Mouse (Mus musculus) spleen, adult 2 months (tissue): ENCODE data around the gene Smagp. TPM values are rescaled to one million over a fixed set of nuclear protein-coding genes. Genes with fewer than 3 reads are reported as not detected.

Experiments
- DNase-seq, 2 experiments: peaks; one replicate each; pipeline versions ENCODE4 v3.0.0 to v3.0.0-alpha.2; 2012 to 2021; ENCODE audit warnings: low spot score in 2 of 2, low read depth in 1 of 2
- H3K27ac ChIP-seq: fragments of 200-500 bp; 2 replicates; pipeline ENCODE4 v1.5.1; 2012; ENCODE audit warnings: low read length, inconsistent platforms; ENCODE audit not compliant: insufficient read depth
- H3K27me3 ChIP-seq: fragments of 200-500 bp; 2 replicates; pipeline ENCODE4 v1.6.1; 2012; ENCODE audit warnings: mild to moderate bottlenecking, moderate library complexity, low read length, inconsistent platforms; ENCODE audit not compliant: control insufficient read depth, insufficient read depth
- H3K36me3 ChIP-seq: fragments of 200-500 bp; 2 replicates; pipeline ENCODE4 v1.6.1; 2012; ENCODE audit warnings: mild to moderate bottlenecking, low read length, inconsistent platforms; ENCODE audit not compliant: control insufficient read depth, insufficient read depth
- H3K4me1 ChIP-seq: fragments of 200-500 bp; 2 replicates; pipeline ENCODE4 v1.6.1; 2011; ENCODE audit warnings: inconsistent platforms; ENCODE audit not compliant: control insufficient read depth, insufficient read depth, insufficient read length
- H3K4me3 ChIP-seq: fragments of 200-500 bp; 2 replicates; pipeline ENCODE4 v1.5.1; 2011; ENCODE audit warnings: mild to moderate bottlenecking, inconsistent platforms; ENCODE audit not compliant: insufficient read depth, insufficient read length; ENCODE audit errors: extremely low read depth
- CTCF ChIP-seq: fragments of 200-500 bp; IDR thresholded peaks from 2 replicates; pipeline ENCODE4 v1.5.1; 2011; ENCODE audit warnings: mild to moderate bottlenecking, inconsistent platforms; ENCODE audit not compliant: insufficient read depth, insufficient read length, insufficient replicate concordance; ENCODE audit errors: extremely low read depth
- POLR2A ChIP-seq: fragments of 200-500 bp; IDR thresholded peaks from 2 replicates; pipeline ENCODE4 v1.6.1; 2011; ENCODE audit warnings: low read depth, low read length, inconsistent platforms
- WGBS: fragments of 180-500 bp; shearing (Covaris S2); methylation state at CpG from one replicate; pipeline ENCODE4 v1.1.7; 2018; 5-methylcytosine and 5-hydroxymethylcytosine counted together
- polyA plus RNA-seq: library from polyadenylated mRNA; depleted of rRNA; stranded (reverse); fragments of >200 nt; gene quantifications from 2 replicates; pipeline ENCODE4 v1.2.3, GENCODE M21; 2012

The Smagp gene
- polyA plus RNA-seq, 1 experiment, result 29.2 TPM

DNA sequence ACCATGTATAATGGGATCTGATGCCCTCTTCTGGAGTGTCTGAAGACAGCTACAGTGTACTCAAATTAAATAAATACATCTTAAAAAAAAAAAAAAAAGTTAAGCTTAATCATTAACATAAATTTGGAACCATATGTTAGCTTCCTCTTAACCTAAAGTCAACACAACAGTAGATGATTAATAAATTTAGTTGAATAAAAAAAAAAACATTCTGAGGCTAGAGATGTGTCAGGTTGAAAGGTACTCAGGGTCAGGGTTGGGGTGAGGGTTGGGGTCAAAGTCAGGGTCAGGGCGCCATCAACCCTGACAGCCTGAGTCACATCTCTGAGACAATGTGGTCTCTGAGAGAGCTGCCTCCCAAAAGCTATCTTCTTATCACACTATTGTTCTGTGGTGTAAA lies 17.5 kb upstream of the Smagp start:
- Histone ChIP-seq H3K27me3 (no peaks in the 10 kb centered on the region), H3K4me3 (no peak overlapping the region), H3K36me3 (peaks cover 46% of the 10 kb centered on the region), H3K4me1 (no peaks in the 10 kb centered on the region), H3K27ac (no peak overlapping the region)
- WGBS, result 91% methylated on average over 1 of the region's 1 CpGs
- TF ChIP-seq POLR2A (no peak), CTCF (no peak)
- no peak for DNase-seq

DNA sequence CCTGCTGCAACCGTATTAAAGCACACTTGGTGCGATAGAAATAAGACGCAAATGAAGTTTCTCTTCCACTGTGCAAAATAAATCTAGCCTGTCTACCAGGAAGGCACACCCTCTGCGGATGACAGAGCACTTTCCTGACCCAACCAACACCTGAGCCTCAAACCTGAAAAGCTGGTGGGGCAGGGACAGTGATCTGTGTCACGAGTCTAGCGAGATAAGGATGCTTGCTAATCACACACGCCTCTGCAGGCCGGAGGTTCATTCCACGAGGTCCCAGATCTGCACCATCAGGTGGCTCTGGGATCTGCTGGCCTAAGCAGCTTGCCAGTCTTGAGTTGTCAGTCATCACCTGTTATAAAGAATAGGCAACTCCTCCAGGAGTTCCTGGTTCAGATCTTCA lies 14.9 kb upstream of the Smagp start:
- peaks cover 43% of the 10 kb centered on the region for H3K36me3 ChIP-seq
- 80% methylated on average over 9 of the region's 9 CpGs for WGBS
- no peaks in the 10 kb centered on the region for H3K4me1 ChIP-seq
- no peak overlapping the region for H3K4me3 ChIP-seq
- no peak for TF ChIP-seq CTCF
- no peak for TF ChIP-seq POLR2A
- no peak for DNase-seq
- no peak overlapping the region for H3K27ac ChIP-seq
- no peaks in the 10 kb centered on the region for H3K27me3 ChIP-seq

DNA sequence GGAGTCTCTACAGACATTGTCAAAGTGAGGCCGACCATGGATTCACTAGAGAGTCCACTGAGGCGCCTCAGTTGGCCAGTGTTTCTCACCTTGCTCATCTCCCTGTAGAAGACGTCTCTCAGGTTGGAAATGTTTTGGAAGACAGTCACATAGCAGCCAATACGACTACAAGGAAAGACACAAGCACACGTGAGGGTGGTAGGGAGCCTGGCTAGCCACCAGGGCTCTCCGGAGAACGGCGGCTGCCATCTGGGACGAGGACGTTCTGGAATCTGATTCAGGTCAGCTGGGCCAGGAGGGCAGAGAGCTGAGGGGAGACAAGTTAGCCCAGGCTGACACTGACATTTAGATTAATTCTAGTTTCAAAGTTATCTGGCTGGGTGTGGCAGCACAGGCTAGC lies 13.4 kb upstream of the Smagp start:
- no peak overlapping the region for H3K4me3 ChIP-seq
- DNase-seq, result no peak
- WGBS, result 96% methylated on average over 10 of the region's 10 CpGs
- TF ChIP-seq POLR2A (no peak), CTCF (no peak)
- no peak overlapping the region for H3K27ac ChIP-seq
- no peaks in the 10 kb centered on the region for H3K4me1 ChIP-seq
- peaks cover 48% of the 10 kb centered on the region for H3K36me3 ChIP-seq
- H3K27me3 ChIP-seq, result no peaks in the 10 kb centered on the region

DNA sequence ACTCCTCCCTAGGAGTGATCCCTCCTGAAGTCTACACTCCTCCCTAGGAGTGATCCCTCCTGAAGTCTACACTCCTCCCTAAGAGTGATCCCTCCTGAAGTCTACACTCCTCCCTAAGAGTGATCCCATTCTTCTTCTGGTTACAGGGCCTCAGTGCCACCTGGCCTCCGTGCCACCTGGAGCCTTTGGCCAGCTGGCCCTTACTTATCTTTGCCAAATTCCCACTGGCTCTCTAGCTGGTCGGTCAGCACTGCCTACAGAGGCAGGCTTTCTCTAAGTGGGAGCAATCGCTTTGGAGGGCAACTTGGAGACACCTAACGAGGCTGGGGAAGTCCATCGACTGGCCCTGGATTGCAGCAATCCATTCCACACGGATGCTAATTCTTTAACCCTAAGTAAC lies 9.4 kb upstream of the Smagp start:
- H3K4me3 ChIP-seq, result no peak overlapping the region
- no peaks in the 10 kb centered on the region for H3K4me1 ChIP-seq
- H3K36me3 ChIP-seq, result peaks cover 62% of the 10 kb centered on the region
- no peak overlapping the region for H3K27ac ChIP-seq
- WGBS, result 92% methylated on average over 6 of the region's 6 CpGs
- no peaks in the 10 kb centered on the region for H3K27me3 ChIP-seq
- DNase-seq, result no peak
- TF ChIP-seq CTCF (no peak), POLR2A (no peak)

DNA sequence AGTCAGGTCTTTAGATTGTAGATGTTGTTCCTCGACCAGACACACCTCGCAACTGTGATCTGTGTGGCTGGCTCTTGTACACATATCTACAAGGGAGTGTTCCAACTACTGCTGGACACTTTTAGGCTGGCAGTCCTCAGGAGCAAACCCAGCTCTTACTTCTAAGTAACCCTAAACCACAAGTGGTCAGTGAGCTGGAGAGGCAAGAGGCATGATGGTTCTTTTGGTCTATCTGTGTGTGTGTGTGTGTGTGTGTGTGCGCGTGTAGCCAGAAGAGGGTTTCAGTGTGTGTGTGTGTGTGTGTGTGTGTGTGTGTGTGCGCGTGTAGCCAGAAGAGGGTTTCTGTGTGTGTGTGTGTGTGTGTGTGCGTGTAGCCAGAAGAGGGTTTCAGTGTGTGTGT lies 5.7 kb upstream of the Smagp start:
- DNase-seq, result no peak
- Histone ChIP-seq H3K27ac (no peak overlapping the region), H3K4me1 (no peaks in the 10 kb centered on the region; the same call in 1 of the 2 replicates), H3K36me3 (peaks cover 46% of the 10 kb centered on the region), H3K27me3 (no peaks in the 10 kb centered on the region), H3K4me3 (no peak overlapping the region)
- TF ChIP-seq CTCF, result no peak
- TF ChIP-seq POLR2A, result no peak
- WGBS, result 92% methylated on average over 7 of the region's 7 CpGs

DNA sequence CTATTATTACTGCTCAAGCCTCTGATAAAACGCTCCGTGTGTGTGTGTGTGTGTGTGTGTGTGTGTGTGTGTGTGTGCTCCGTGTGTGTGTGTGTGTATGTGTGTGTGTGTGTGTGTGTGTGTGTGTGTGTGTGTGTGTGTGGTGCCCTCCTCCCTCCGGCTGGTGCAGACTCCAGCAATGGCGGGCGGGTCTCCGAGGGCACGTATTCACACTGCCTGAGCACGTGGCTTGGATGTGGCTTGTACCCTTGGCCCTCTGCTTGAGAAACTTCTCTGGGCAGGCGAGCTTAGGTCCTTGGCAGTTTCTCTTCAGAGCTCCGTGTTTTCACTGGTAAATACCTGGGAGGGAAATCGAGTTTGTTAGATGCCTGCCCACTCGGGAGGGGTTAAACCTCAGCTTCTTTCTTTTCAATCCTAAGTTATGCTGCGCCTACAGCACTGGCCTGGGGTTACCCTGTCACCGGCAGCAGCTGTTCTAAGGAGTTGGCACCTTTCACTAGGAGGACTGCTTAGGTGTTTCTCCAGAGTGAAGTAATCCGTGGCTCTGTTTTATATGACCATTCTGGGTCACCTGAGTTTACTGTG lies 4.6 kb upstream of the Smagp start:
- 82% methylated on average over 12 of the region's 16 CpGs for WGBS
- no peaks in the 10 kb centered on the region; the same call in none of the 2 replicates for H3K4me1 ChIP-seq

DNA sequence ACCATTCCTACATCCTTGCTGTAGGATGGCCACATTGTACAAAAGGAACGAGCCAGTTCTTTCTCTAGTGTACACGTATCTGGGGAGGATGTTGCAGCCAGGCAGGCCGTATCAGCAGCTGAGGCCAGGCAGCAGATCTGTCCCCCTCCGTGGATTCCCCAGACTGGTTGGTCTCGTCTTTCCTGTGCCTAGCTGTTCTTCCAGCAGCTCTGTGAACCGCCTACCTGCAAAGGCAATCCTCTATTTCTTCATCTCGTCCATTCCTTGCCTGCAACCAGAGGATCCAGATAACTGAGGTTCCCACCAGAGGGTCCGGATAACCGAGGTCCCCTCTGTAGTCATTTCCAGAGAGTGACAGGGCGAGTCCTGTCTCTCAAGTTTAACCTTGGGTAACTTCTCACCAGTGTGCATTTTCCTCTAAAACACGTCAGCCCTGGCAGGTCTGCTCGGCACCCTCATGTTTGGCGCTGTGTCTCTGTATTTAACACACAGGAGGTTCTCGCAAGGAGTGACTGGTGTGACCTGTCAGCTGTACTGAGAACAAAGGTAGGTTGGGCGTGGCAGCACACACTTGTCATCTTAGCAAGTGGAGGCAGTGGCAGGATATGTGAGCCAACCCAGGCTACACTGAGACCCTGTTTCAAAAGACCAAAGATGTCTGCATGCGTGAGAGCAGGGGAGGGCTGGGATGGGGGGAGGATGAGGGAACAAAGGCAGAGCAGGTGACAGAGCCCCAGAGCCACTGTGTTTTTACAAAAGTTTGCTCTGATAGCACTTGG lies 3.4 kb upstream of the Smagp start:
- peaks cover 2% of the 10 kb centered on the region for H3K4me1 ChIP-seq
- peaks cover 32% of the 10 kb centered on the region for H3K36me3 ChIP-seq
- H3K27ac ChIP-seq, result no peak overlapping the region
- H3K27me3 ChIP-seq, result 0 out of 2 replicates have a peak, but pooled peaks cover 5% of the 10 kb centered on the region
- H3K4me3 ChIP-seq, result no peak overlapping the region
- 83% methylated on average over 16 of the region's 16 CpGs for WGBS
- TF ChIP-seq CTCF (no peak), POLR2A (no peak)
- no peak for DNase-seq

More for the DNA sequence above, 4.6 kb upstream of the Smagp start:
- TF ChIP-seq CTCF, result no peak
- no peak for TF ChIP-seq POLR2A
- no peak overlapping the region for H3K27ac ChIP-seq
- no peak for DNase-seq
- 0 out of 2 replicates have a peak, but pooled peaks cover 4% of the 10 kb centered on the region for H3K27me3 ChIP-seq
- H3K36me3 ChIP-seq, result peaks cover 41% of the 10 kb centered on the region
- no peak overlapping the region for H3K4me3 ChIP-seq
